In genomic region chr5:141693716-141694115, GRCm38 (mm10) we compare ENCODE assay signal across 28 mouse cellular contexts.
DNase-seq lines count a peak whose midpoint lies in the region; ATAC-seq lines count a peak whose summit lies in the region.
"Had no signal": no experiment of that assay in that cellular context is flagged by ENCODE, and none has a peak within 500 bp of the region (broad histone marks: within the 10 kb centered on the region; RNA-seq: fewer than 3 reads in every experiment).

No protein-coding gene starts in this region.

- H3K27me3 ChIP-seq in forebrain, embryonic 14.5 days (replicated peaks; ENCODE audit: control insufficient read depth, insufficient read depth, low read length) = no peaks in the 10 kb centered on the region
- H3K27me3 ChIP-seq in forebrain, embryonic 15.5 days = no peaks in the 10 kb centered on the region
- no peaks in the 10 kb centered on the region for H3K27me3 ChIP-seq in heart, embryonic 15.5 days
- H3K27me3 ChIP-seq: CH12.LX; liver, embryonic 12.5 days; neural tube, embryonic 15.5 days had no signal

- 0 out of 2 replicates have a peak, but pooled peaks cover 2% of the 10 kb centered on the region for H3K4me1 ChIP-seq in forebrain, embryonic 14.5 days (ENCODE audit: control insufficient read depth, insufficient read depth, low read length)
- H3K4me1 ChIP-seq in forebrain, embryonic 15.5 days = peaks cover 16% of the 10 kb centered on the region
- H3K4me1 ChIP-seq in heart, embryonic 15.5 days (replicated peaks) = peaks cover 37% of the 10 kb centered on the region
- H3K4me1 ChIP-seq: liver, embryonic 12.5 days had no signal

- H3K4me3 ChIP-seq in forebrain, embryonic 14.5 days (ENCODE audit: low read depth, low read length) = no peak overlapping the region
- no peak overlapping the region for H3K4me3 ChIP-seq in forebrain, embryonic 15.5 days
- H3K4me3 ChIP-seq in heart, embryonic 15.5 days = no peak overlapping the region
- H3K4me3 ChIP-seq: hindbrain, embryonic 12.5 days; layer of hippocampus, adult 2 months; limb, embryonic 12.5 days; liver, embryonic 12.5 days; midbrain, embryonic 10.5 days; neural tube, embryonic 15.5 days had no signal

- H3K27ac ChIP-seq in forebrain, embryonic 14.5 days (ENCODE audit: low read depth, low read length) = no peak overlapping the region
- H3K27ac ChIP-seq in forebrain, embryonic 15.5 days (replicated peaks) = no peak overlapping the region
- peak overlapping the region; percentile 49 for H3K27ac ChIP-seq in heart, embryonic 15.5 days
- H3K27ac ChIP-seq: hindbrain, embryonic 12.5 days; layer of hippocampus, adult 2 months; limb, embryonic 12.5 days; liver, embryonic 12.5 days; midbrain, embryonic 10.5 days; neural tube, embryonic 15.5 days; stomach, postnatal 0 days had no signal

- no peak overlapping the region for H3K9ac ChIP-seq in forebrain, embryonic 14.5 days (ENCODE audit: low read length)
- H3K9ac ChIP-seq in forebrain, embryonic 15.5 days (replicated peaks) = no peak overlapping the region
- no peak overlapping the region for H3K9ac ChIP-seq in heart, embryonic 15.5 days
- H3K9ac ChIP-seq: hindbrain, embryonic 12.5 days; limb, embryonic 12.5 days; liver, embryonic 12.5 days; neural tube, embryonic 15.5 days had no signal

- intact Hi-C loops in heart, postnatal 25 days (cut with DNase I) = no loop called here

- H3K9me3 ChIP-seq in forebrain, embryonic 14.5 days (replicated peaks; ENCODE audit: control insufficient read depth, low read length) = no peaks in the 10 kb centered on the region
- no peaks in the 10 kb centered on the region for H3K9me3 ChIP-seq in forebrain, embryonic 15.5 days
- no peaks in the 10 kb centered on the region for H3K9me3 ChIP-seq in heart, embryonic 15.5 days (replicated peaks)
- H3K9me3 ChIP-seq: limb, embryonic 12.5 days; midbrain, embryonic 10.5 days; neural tube, embryonic 15.5 days had no signal

- no peaks in the 10 kb centered on the region for H3K36me3 ChIP-seq in forebrain, embryonic 14.5 days (ENCODE audit: control insufficient read depth, insufficient read depth, low read length)
- H3K36me3 ChIP-seq in forebrain, embryonic 15.5 days = no peaks in the 10 kb centered on the region
- no peaks in the 10 kb centered on the region for H3K36me3 ChIP-seq in heart, embryonic 15.5 days
- H3K36me3 ChIP-seq: G1E; hindbrain, embryonic 12.5 days; limb, embryonic 12.5 days; liver, embryonic 12.5 days; midbrain, embryonic 10.5 days; neural tube, embryonic 15.5 days had no signal

- peak; percentile 51 for DNase-seq in forebrain, embryonic 14.5 days (ENCODE audit: low spot score)
- DNase-seq in heart, postnatal 25 days (ENCODE audit: low spot score) = no peak
- peak; percentile 82 for DNase-seq in Muller cell, postnatal 12 days (ENCODE audit: inconsistent ontology term)
- DNase-seq in forelimb bud, embryonic 11.5 days (ENCODE audit: low read depth, low spot score) = peak; percentile 23
- no peak for DNase-seq in embryo, embryonic 11 days
- DNase-seq in ovary, postnatal 36 days (ENCODE audit: low spot score) = no peak
- DNase-seq: adrenal gland, adult 8-10 months; cerebellum, adult 18-20 months; cerebellum, postnatal 14 days; gastrocnemius, postnatal 36 days; kidney, postnatal 25 days; lung, adult 18-20 months; lung, postnatal 10 days; right cerebral cortex, postnatal 14 days; thymus, adult 2 months; thymus, postnatal 4 days had no signal

- ATAC-seq in forebrain, embryonic 14.5 days = peak; percentile 40; the same call in 1 of the 2 replicates
- no peak for ATAC-seq in forebrain, embryonic 15.5 days (replicated peaks)
- ATAC-seq in heart, embryonic 15.5 days (replicated peaks; ENCODE audit: insufficient number of reproducible peaks, insufficient read depth, low FRiP score, low read depth) = no peak
- ATAC-seq: intestine, postnatal 0 days; liver, embryonic 12.5 days had no signal

- H3K4me2 ChIP-seq in forebrain, embryonic 14.5 days (ENCODE audit: low read length) = no peak overlapping the region
- no peak overlapping the region for H3K4me2 ChIP-seq in forebrain, embryonic 15.5 days (replicated peaks)
- H3K4me2 ChIP-seq in heart, embryonic 15.5 days = peak overlapping the region; percentile 50
- H3K4me2 ChIP-seq: limb, embryonic 12.5 days; liver, embryonic 12.5 days; neural tube, embryonic 15.5 days had no signal

- WGBS in forebrain, embryonic 14.5 days = 4% methylated on average over 6 of the region's 6 CpGs
- 5% methylated on average over 6 of the region's 6 CpGs for WGBS in forebrain, embryonic 15.5 days
- 56% methylated on average over 6 of the region's 6 CpGs for WGBS in heart, embryonic 15.5 days

Comparison
In these comparisons a context has a peak if more than half of its experiments do, and no peak if none do; other contexts are left out.
1. DNase-seq: peak in forebrain, embryonic 14.5 days (single experiment), Muller cell, postnatal 12 days (single experiment) and forelimb bud, embryonic 11.5 days (single experiment); none in heart, postnatal 25 days (single experiment), embryo, embryonic 11 days (single experiment) and ovary, postnatal 36 days (single experiment).